36 mouse cellular contexts compared by ENCODE assay signal in the genomic region with DNA sequence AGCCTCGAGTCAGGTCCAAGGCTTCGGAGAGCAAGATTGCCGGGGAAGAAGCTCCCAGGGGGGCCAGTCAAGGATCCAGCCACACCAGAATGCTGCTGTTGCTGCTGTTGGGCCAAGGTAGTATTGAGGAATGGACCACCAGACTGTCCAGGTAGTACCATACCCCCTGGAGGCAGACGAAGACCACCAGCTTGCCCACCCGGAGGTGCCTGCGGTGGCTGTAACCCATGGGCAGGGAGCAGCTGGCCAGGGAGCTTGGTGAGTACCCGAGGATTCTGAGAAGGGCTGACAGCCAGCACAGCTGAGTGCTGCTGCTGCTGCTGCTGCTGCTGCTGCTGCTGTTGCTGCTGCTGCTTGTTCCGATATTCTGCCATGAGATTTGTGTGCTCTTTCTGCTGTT. TPM values are rescaled to one million over a fixed set of nuclear protein-coding genes. Genes with fewer than 3 reads are reported as not detected.
"Had no signal": no experiment of that assay in that cellular context is flagged by ENCODE, and none has a peak within 500 bp of the region (broad histone marks: within the 10 kb centered on the region; RNA-seq: fewer than 3 reads in every experiment).

No protein-coding gene starts in this region.

- H3K27ac ChIP-seq: limb, embryonic 13.5 days; limb, embryonic 15.5 days; liver, embryonic 12.5 days; liver, embryonic 13.5 days; liver, embryonic 14.5 days; liver, embryonic 15.5 days; lung, embryonic 15.5 days; macrophage; midbrain, embryonic 10.5 days; midbrain, embryonic 12.5 days; midbrain, embryonic 13.5 days; midbrain, embryonic 15.5 days; neural tube, embryonic 12.5 days had no signal

- ATAC-seq: liver, embryonic 12.5 days; liver, postnatal 0 days; lung, postnatal 0 days; midbrain, embryonic 13.5 days; midbrain, embryonic 15.5 days; midbrain, embryonic 16.5 days had no signal

- H3K9me3 ChIP-seq: limb, embryonic 13.5 days; limb, embryonic 15.5 days; liver, embryonic 12.5 days; liver, embryonic 13.5 days; liver, embryonic 15.5 days; lung, embryonic 15.5 days; megakaryocyte, embryonic 14.5 days; midbrain, embryonic 10.5 days; midbrain, embryonic 12.5 days; midbrain, embryonic 13.5 days; midbrain, embryonic 15.5 days; neural tube, embryonic 12.5 days had no signal

- H3K4me3 ChIP-seq: limb, embryonic 13.5 days; limb, embryonic 15.5 days; liver, embryonic 12.5 days; liver, embryonic 13.5 days; liver, embryonic 15.5 days; lung, embryonic 15.5 days; megakaryocyte, embryonic 14.5 days; midbrain, embryonic 10.5 days; midbrain, embryonic 12.5 days; midbrain, embryonic 13.5 days; midbrain, embryonic 15.5 days; myocyte; neural tube, embryonic 12.5 days had no signal

- H3K27me3 ChIP-seq: limb, embryonic 13.5 days; limb, embryonic 15.5 days; liver, embryonic 12.5 days; liver, embryonic 13.5 days; liver, embryonic 15.5 days; lung, embryonic 15.5 days; megakaryocyte, embryonic 14.5 days; midbrain, embryonic 12.5 days; midbrain, embryonic 13.5 days; midbrain, embryonic 15.5 days; neural tube, embryonic 12.5 days had no signal

- DNase-seq: left cerebral cortex, postnatal 4 days; liver; liver, embryonic 13.5 days; liver, postnatal 0 days; lung, adult 2 months; lung, embryonic 14.5 days; lung, postnatal 10 days; lung, postnatal 14 days; lung, postnatal 36 days; midbrain, embryonic 14.5 days had no signal

- H3K4me2 ChIP-seq: limb, embryonic 13.5 days; limb, embryonic 15.5 days; liver, embryonic 11.5 days; liver, embryonic 12.5 days; liver, embryonic 13.5 days; liver, embryonic 15.5 days; lung, embryonic 14.5 days; lung, embryonic 15.5 days; midbrain, embryonic 11.5 days; midbrain, embryonic 12.5 days; midbrain, embryonic 13.5 days; midbrain, embryonic 15.5 days; neural tube, embryonic 12.5 days had no signal

- H3K9ac ChIP-seq: limb, embryonic 13.5 days; limb, embryonic 15.5 days; liver, embryonic 12.5 days; liver, embryonic 13.5 days; liver, embryonic 14.5 days; liver, embryonic 15.5 days; liver, postnatal 0 days; lung, embryonic 14.5 days; lung, embryonic 15.5 days; midbrain, embryonic 12.5 days; midbrain, embryonic 13.5 days; midbrain, embryonic 15.5 days; neural tube, embryonic 12.5 days had no signal

- H3K4me1 ChIP-seq: limb, embryonic 13.5 days; limb, embryonic 15.5 days; lung, embryonic 15.5 days; midbrain, embryonic 10.5 days; midbrain, embryonic 12.5 days; midbrain, embryonic 13.5 days; midbrain, embryonic 15.5 days; neural tube, embryonic 12.5 days had no signal

RNA-seq across cellular contexts. Expression of a gene that starts 36.9 kb away (rescaled TPM):
- total RNA-seq: liver, adult 2 months; megakaryocyte-erythroid progenitor cell, adult 5-6 weeks; monocyte, adult 5-6 weeks had no signal
- polyA plus RNA-seq: limb, embryonic 11.5 days; liver, adult 2 months; liver, embryonic 12.5 days; liver, embryonic 13.5 days; liver, embryonic 15.5 days; liver, embryonic 16.5 days; liver, postnatal 0 days; lung, embryonic 16.5 days; macrophage had no signal

RNA-seq across cellular contexts. Expression of a gene that starts 52.2 kb away (rescaled TPM):
- total RNA-seq: megakaryocyte progenitor cell, adult 5-6 weeks; megakaryocyte, adult 5-6 weeks; megakaryocyte-erythroid progenitor cell, adult 5-6 weeks; monocyte, adult 5-6 weeks had no signal
- polyA plus RNA-seq: liver, postnatal 0 days; macrophage had no signal
